Mouse (Mus musculus): ENCODE data around the gene Ccr2.
"Not testable (repeated sequence)": the region's sequence is repeated elsewhere in the genome, so short reads cannot be mapped to it uniquely, and the experiment has no call there.

Gene Ccr2

DNA sequence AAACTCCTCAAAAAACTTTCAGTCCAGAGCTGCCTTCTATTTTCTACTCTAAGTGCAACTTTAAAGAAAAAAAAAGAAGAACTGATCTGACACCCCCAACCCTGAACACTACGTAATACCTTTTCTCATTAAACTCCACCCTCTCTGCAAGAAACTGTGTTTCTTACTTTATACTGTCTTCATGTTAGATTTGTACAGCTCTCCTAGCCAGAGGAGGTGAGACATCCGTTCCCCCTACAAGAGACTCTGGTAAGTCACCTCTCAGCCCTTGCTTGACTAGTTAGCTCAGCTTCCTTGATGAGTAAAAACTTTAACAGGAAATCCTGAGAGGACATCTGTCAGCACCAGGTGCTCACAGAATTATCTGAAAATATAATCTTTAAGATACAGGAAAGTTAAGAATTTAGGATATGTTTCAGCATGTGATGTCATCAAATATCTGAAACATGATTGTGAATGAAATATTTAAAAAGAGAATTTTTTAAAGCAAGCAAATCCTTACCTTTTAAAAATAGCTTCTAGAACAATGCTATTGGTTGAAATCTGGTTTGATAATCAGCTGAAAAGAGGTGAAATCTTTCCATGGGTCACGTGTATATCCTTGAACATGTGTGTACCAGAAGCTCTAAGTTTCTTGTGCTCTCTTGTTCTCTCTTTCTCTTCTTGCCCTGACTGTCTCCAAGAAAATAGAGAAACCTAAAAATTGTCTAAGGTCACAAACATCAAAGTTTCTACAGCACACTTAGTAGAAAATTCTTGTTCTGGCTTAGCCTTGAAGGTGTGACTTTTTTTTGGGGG is 19.8 kb downstream of the Ccr2 start, which contains the start of gene Ccr5:
Gene Ccr5, plus strand, starts transcription at position 157 of the 798 bp plus-strand sequence.
- DNase-seq: no peak

DNA sequence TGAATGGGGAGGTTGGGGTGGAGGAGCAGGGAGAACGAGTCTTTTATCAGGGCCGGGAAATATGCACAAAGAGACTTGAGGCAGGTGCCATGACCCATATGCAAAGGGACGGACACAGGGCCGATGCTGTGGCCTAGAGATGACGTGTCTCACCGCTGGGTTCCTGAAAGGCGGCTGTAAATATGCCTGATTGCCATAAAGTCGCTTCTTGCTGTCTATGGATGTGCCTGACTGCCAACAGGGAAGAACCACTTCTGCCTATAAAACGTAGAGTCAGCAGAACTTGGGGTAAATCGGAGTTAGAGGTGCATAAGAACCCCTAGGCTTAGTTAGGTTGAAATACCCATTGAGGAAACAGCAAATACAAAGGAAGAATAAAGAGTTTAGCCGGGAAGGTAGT is 23.8 kb downstream of the Ccr2 start:
- no peak for DNase-seq

DNA sequence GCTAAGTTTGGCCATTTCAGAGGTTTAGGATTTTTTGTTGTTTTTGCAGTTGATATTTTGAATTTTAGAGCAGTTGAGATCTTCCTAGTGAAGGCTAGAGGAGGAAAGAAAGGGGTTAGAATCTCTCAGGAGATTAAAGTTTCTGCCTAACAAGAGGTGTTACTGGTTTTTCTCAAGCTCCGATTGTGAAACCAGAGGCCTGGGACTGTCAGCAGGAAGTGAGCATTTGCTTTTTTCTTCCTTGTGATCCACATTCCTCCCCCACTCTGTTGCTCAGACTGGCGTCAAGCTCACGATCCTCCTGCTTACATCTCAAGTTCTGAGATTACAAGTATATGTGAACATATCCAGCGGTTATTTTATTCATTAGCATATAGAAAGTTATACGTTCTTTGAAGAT is 24.6 kb downstream of the Ccr2 start:
- no peak for DNase-seq

DNA sequence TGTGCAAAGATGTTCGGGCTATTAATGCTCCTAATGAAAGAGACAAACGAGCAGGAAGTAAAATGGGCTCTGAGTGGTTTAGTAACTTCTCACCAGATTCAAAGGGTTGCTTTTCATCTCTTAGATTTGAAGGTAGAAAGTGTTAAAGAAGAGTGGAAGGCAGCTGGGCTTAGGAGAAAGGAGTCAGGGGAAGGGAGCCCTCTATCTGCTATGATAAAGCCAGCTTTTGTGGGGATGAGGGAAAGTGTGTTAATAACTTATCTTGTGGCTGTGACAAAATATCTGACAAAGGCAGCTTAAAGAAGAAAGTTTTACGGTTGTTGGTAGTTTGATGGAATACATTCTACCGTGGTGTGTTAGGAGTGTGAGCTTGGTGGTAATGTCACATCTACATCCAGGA is 25.7 kb downstream of the Ccr2 start:
- no peak for DNase-seq

DNA sequence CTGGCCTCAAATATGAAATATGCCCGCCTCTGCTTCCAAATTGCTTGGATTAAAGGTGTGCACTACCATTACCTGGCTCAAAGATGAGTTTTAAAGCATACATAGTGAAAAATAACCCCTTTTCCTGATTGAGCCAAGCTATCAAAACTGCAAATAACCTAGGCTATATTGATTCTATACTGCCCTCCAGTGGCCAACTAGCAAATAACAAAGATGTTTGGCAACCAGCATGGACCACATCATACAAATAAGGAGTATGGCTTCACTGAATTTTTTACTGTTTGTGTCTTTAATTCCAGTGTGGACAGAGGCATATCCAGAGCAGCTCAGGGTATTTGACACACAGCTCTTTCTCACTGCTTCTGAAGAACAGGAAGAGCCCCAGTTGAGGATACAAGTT is 26.6 kb downstream of the Ccr2 start:
- peak in 1 of 2 experiments; percentile 33 for DNase-seq

- DNase-seq: not testable (repeated sequence)
These were observed 31.1 kb downstream of the Ccr2 start for GRCm38 (mm10) chr9:124132899-124133298.

DNA sequence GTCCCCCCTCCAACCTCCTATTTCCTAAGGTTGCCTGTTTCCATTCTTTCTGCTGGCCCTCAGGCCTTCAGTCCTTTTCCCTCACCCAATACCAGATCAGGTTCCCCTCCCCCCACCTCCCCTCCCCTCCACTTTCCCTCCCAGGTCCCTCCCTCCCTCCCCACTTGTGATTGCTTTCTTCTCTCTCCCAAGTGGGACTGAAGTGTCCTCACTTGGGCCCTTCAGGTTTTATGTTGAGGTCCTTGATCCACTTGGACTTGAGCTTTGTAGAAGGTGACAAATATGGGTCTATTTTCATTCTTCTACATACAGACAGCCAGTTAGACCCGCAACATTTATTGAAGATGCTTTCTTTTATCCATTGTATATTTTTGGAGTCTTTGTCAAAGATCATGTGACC is 33.2 kb downstream of the Ccr2 start:
- DNase-seq: not testable (repeated sequence)

GRCm38 (mm10) chr9:124137619-124138018 is 35.9 kb downstream of the Ccr2 start:
- no peak for DNase-seq

DNA sequence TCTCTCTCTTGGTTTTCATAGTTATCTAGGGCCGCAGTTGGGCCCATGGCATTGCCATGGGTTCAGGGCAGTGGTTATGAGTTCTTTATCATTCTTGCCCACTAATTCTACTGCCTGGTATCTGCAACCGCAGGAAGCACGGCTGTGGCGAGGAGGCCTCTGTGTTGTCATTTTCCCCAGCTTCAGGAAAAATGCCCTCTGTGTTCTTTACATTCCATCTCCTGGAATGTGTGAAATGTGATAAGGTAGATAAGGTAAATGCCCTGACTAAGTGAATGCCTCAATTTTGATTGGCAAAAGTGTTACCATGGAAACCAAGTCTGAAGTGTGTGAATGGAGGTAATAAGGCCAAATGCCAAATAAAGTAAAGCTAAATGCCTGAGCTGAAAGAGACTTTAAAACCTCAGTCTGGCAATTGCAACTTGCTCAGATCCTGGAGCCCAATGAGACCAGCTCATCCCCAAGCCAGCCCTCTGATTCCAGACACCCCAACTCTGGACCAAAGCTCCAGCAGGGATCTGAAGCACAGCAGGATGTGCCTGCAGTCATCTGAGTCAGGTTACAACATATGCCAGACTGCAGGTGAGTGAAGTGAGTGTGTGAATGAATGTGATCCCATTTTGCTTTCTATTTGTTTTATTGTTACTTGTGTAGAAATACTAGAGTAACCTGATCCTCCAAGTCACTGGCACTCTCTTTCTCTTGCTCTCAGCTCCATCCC is 36.5 kb downstream of the Ccr2 start:
- no peak for DNase-seq

DNA sequence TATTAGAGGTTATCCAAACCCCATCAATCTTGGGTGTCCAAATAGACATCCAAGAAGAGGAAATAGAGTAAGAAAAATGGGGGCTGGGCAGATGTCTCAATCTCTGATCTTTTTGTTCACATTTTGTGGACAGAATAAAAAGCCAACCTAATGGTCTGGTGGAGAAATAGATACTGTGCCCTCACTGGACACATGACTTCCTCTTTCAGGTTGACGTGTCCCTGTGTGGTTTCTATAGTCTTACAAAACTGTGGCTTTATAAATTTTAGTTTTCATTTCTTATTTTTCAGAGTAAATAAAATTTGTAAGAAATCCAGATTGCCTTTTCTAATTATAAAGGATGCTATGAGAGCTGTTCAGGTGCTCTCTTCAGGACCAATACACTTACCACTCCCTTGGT is 41.9 kb downstream of the Ccr2 start:
- no peak for DNase-seq

GRCm38 (mm10) chr9:124146307-124146706 is 44.6 kb downstream of the Ccr2 start:
- DNase-seq: no peak

Data from cerebellum, postnatal 25 days (tissue).